Mouse (Mus musculus) 3134 (cell line): ENCODE data around the gene Sh3bp2.

Source experiments
- DNase-seq: peaks from one replicate; pipeline ENCODE4 v3.0.0-alpha.2; 2011; ENCODE audit warnings: low spot score; ENCODE audit not compliant: insufficient read length; ENCODE audit errors: extremely low read depth

Gene Sh3bp2

GRCm38 (mm10) chr5:34607100-34607880, 81.7 kb downstream of the Sh3bp2 start:
- no peak for DNase-seq

DNA sequence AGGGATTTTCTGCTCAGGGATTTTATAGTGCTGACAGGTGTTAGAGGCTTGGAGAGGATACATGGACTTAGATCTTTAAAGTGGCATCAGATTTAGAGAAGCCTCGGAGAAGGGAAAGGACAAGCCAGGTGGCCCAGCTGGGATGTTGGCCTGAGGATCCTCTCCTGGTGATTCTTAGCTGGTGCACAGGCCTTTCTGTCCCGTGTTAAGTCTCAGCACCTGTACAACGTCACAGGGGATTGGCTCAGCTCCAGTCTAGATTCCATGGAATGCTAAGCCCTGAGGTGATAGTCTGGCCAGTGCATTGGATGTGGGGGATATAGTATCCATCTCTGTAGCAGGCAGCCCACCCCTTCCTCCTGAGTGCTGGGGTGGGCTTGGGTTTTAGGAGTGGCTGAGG, 82.6 kb downstream of the Sh3bp2 start:
- DNase-seq: no peak

DNA sequence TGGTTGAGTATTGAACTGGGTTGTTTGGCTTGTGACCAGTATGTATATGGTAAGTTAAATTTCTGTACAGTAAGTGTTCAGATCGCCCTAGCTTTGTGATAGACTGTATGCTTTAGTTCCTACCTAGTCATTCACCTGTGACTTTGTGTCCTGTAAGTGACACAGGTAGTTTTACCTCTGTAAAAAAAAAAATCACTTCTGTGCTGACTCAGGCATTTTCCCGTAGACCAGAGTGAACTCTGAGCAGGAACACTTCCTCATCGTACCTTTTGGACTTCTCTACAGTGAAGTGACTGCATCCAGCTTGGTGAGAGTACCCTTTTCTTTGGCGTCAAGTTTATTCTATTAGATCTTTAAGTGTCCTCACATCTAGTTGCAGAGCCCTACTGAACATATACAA, 84.3 kb downstream of the Sh3bp2 start:
- no peak for DNase-seq
